Mouse (Mus musculus) ES-CJ7 (cell line): ENCODE measurements around the gene Ptdss2.

Source experiments
- DNase-seq: peaks from one replicate; pipeline ENCODE4 v3.0.0; 2011; ENCODE audit warnings: low read depth, low spot score

The Ptdss2 gene

DNA sequence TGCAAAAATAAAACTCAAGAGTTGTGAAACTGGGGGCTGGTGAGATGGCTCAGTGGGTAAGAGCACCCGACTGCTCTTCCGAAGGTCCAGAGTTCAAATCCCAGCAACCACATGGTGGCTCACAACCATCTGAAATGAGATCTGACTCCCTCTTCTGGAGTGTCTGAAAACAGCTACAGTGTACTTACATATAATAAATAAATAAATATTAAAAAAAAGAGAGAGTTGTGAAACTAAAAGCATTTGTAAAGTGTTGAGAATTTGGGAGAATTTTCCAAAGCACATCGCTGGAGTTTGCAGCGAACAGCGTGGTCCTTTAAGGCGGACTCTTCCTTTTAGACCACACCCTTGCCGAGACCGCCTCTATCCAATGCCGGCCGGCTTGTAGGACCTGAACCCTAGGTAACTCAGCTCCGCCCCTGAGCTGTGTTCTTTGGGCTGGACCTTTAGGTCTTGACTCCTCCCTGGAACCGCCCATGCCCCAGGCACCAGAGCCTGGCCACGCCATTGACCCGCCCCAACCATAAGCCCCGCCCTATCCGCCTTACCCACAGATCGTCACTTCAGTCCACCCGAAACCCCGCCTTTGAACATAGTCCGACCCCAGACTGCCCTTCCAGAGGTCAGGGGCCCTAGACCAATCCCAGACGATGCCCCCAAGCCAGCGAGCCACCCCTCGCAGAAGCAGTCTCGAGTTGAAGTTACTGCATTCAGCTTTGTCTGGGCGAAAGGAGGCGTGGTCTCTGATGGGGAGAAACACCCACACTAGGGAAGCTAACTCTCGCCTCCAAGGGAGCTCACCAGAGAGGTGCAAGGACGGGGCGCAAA lies 721 bp downstream of the Ptdss2 start:
- DNase-seq = peak; percentile 100

GRCm38 (mm10) chr7:141123517-141123856 lies 1.3 kb downstream of the Ptdss2 start:
- no peak for DNase-seq

DNA sequence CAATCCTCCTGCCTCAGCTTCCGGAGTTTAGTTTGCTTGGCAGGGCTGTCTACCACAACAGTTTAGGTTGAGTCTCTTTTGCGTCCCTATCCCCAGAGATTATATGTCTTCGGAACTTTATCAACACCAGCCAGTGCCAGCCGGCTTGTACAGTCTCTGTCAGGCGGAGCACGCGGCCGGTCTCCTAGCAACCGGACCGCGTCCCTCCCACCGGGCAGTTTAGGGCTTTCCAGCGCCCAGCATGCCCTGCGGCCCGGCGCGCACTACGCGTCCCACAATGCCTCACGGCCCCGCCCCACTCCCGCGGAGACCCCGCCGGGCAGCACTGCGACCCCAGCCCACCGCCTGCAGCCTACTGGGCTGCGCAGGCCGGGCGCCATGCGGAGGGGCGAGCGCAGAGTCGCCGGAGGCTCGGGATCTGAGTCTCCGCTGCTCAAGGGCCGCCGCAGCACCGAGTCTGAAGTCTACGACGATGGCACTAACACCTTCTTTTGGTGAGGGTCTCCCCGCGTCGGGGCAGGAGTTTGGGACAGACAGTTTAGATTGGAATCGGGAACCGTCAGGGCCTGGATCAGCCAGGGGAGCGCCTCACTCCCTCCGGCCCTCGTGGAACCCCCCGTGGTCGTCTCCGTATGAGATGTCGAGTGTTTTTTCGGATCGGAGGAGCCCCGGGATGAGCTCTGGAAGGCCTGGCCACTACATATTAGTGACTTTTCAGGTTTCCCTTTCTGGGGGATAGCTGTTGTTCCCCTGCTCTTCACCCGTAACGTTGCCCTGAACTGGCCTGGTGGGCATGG lies 9.0 kb downstream of the Ptdss2 start:
- peak; percentile 94 for DNase-seq

- no peak for DNase-seq
Observed at GRCm38 (mm10) chr7:141131904-141132755, 9.9 kb downstream of the Ptdss2 start.

- DNase-seq = no peak
Observed at GRCm38 (mm10) chr7:141141326-141141725, 19.1 kb downstream of the Ptdss2 start.

GRCm38 (mm10) chr7:141143112-141143511 lies 20.9 kb downstream of the Ptdss2 start:
- peak; percentile 78 for DNase-seq

- DNase-seq = no peak
Observed at GRCm38 (mm10) chr7:141143861-141144260, 21.7 kb downstream of the Ptdss2 start.

GRCm38 (mm10) chr7:141144650-141145049 lies 22.5 kb downstream of the Ptdss2 start:
- DNase-seq = no peak

DNA sequence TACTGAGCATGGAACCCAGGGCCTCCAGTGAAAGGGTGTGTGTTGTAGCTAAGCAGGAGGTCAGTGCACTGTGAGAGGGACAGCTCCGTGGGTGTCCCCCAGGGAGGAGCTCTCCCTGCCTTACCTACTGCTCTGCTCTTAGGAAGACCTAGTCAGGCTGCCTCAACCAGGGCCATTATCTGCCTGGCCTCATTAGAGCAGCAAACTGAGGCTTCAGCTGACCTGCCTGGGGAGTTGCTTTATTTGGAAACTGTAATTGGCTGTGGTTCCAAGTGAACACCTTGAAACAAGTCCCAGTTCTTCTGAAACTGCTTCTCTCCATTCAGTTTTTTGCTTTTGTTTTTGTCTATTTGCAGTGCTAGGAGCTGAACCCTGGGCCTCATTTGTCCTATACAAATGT lies 23.2 kb downstream of the Ptdss2 start:
- no peak for DNase-seq

- DNase-seq = no peak
Observed at GRCm38 (mm10) chr7:141146043-141146595, 23.9 kb downstream of the Ptdss2 start.

DNA sequence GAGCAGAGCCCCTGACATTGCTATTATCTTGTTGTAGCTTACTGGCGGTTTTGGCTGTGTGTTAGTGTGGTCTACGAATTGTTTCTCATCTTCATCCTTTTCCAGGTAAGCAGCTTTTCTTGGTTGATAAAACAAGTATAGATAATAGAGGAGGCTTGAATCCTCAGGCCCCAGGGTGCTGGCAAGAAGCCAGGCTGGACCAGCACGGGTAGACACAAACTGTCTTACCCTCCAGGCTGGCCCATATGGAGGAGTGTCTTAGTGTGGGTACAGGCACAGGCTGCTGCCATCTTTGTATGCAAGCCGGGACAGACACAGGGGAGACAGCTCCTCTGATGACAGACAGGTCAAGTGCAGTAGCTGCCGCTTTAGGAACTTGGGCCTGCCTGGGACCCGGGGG lies 24.9 kb downstream of the Ptdss2 start:
- no peak for DNase-seq

GRCm38 (mm10) chr7:141148639-141149038 lies 26.5 kb downstream of the Ptdss2 start:
- peak; percentile 97 for DNase-seq

- no peak for DNase-seq
Observed at GRCm38 (mm10) chr7:141155362-141155761, 33.2 kb downstream of the Ptdss2 start.

- no peak for DNase-seq
Observed at GRCm38 (mm10) chr7:141164397-141164796, 42.2 kb downstream of the Ptdss2 start.

DNA sequence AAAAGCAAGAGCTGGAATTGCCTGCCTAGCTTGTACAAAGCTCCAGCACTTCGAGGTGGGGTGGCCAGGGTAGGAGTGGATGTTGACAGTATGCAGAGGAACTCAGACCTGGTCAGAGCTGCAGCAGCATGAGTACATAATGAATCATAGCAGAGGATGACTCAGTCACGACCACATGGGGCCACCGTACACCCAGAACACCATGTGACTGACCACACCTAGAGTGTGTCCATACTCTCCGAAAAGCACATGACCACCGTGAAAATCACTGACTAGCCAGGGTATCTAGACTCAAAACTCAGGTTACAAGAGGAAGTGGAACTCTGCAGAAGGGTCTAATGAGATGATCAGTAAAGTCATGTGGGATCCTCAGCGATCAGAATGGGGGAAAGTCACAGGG lies 42.7 kb downstream of the Ptdss2 start:
- no peak for DNase-seq

GRCm38 (mm10) chr7:141167901-141168517 lies 45.8 kb downstream of the Ptdss2 start:
- DNase-seq = peak; percentile 53

DNA sequence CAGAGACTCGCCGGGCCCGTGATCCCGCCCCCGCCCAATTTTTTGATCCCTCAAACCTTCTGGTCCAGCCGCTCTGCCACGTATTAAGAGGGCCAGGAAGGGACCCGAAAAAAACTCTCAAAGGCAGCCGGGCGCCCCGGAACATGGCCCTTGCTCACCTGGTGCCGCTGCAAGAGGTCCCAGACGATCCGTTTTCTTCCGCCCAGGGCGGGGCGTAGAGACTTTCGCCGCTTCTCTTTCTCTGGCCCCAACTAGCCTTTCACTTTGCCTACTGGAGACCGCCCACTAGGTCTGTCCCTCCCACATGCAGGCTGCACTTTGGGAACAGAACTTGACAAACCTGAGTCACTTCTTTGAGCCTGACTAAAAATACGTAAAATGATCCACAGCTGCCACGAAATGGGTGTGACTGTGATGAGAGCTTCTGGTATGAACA lies 46.4 kb downstream of the Ptdss2 start:
- DNase-seq = peak; percentile 68

GRCm38 (mm10) chr7:141169300-141169699 lies 47.1 kb downstream of the Ptdss2 start:
- no peak for DNase-seq

DNA sequence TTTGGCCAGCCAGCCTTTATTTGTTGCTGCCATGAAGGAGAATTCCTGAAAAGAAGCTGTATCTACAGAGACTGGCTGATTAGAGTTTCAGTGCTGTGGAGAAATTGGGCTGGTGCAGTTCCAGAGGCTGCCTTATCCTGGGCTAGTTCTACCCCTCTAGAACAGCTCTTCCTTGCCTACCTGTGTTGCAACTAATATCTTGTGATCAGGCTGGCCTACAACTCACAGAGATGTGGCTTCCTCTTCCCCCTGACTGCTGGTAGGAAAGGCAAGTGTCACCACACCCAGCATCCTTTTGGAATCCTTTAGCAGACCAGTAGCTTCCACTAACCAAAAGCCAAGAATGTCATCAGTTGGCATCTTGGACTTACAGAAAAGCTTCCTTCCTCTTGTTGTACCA lies 47.7 kb downstream of the Ptdss2 start:
- no peak for DNase-seq

GRCm38 (mm10) chr7:141172116-141173006 lies 50.2 kb downstream of the Ptdss2 start, which contains the start of gene Rnh1:
Rnh1 (minus strand) TSS chr7:141172857.
- DNase-seq = peak; percentile 96
